Mouse (Mus musculus) ES-E14 (cell line): ENCODE measurements around the gene Col1a2.

ENCODE experiments used
- MAFK ChIP-seq: IDR thresholded peaks from 2 replicates; pipeline ENCODE4 v1.6.1; 2014; ENCODE audit warnings: mild to moderate bottlenecking, low read depth, low read length, inconsistent platforms; ENCODE audit not compliant: insufficient read depth
- ZNF384 ChIP-seq: IDR thresholded peaks from 2 replicates; pipeline ENCODE4 v1.6.1; 2012; ENCODE audit warnings: low read depth, low read length, inconsistent platforms

- TF ChIP-seq MAFK: no peak
- no peak for TF ChIP-seq ZNF384
Measured at GRCm38 (mm10) chr6:4550549-4550915, 45.9 kb downstream of the Col1a2 start.
